Mouse (Mus musculus) stomach, postnatal 0 days (tissue): ENCODE measurements around the gene Txndc12.

Experiments
- CTCF ChIP-seq: IDR thresholded peaks from 2 replicates; pipeline ENCODE4 v1.5.1; 2016; ENCODE audit warnings: antibody characterized with exemption, low read depth, mild to moderate bottlenecking, moderate library complexity
- EP300 ChIP-seq: optimal IDR thresholded peaks from 2 replicates; pipeline ENCODE3; 2016; ENCODE audit warnings: antibody characterized with exemption

- TF ChIP-seq CTCF (no peak), EP300 (no peak)
These were observed 70.4 kb downstream of the Txndc12 start for GRCm38 (mm10) chr4:108904790-108905189.
